Mouse (Mus musculus): ENCODE measurements around the gene Tm9sf2.

GRCm38 (mm10) chr14:122060642-122061041, 46.2 kb upstream of the Tm9sf2 start:
- TF ChIP-seq CTCF (IDR thresholded peaks at IDR 0.05; ENCODE audit: low read depth, low read length): peak; percentile 90
- TF ChIP-seq POLR2A (IDR thresholded peaks at IDR 0.05; ENCODE audit: insufficient read depth, low read length): no peak
